Mouse (Mus musculus) CD4-positive, CD25-positive, alpha-beta regulatory T cell, adult 2 months (primary cell): Measurements from ENCODE around the gene Neurl2.
"Not testable (repeated sequence)": the region's sequence is repeated elsewhere in the genome, so short reads cannot be mapped to it uniquely, and the experiment has no call there.

Experiments used
- DNase-seq: peaks from one replicate; pipeline ENCODE4 v3.0.0-alpha.2; 2012; ENCODE audit warnings: low read depth, low spot score

Neurl2 gene

DNA sequence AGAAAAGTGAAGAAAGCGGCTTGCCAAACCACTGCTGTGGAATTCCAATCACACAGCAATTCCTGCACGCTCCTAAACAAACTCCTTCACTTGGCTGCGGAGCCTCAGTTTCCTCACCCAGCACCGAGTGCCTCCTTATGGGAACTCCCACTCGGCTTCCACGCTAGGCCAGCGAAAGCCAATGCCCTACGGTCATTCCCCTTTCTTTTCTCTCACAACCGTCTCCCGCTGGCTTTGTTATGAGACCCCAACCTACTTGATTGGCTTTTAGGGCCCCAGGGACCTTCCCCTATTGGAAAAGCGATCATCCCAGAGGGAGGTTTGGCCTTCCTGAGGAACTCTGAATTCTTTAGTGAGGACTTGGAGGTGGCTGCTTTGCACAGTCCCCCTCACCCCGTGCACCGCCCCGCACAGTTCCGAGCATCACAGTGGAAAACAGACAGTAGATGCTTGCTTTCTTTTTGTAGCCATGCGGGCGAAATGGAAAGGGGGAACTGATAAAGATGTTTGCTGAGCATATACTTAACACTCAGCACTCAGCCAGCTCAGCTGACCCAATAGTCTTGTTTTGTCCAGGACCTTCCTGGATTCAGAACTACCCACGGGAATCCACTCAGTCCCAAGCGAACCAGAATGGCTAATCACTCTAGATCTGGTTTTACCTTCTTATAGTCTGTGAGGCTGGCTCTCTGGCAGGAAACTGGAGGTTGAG, 24.7 kb upstream of the Neurl2 start:
- no peak for DNase-seq

DNA sequence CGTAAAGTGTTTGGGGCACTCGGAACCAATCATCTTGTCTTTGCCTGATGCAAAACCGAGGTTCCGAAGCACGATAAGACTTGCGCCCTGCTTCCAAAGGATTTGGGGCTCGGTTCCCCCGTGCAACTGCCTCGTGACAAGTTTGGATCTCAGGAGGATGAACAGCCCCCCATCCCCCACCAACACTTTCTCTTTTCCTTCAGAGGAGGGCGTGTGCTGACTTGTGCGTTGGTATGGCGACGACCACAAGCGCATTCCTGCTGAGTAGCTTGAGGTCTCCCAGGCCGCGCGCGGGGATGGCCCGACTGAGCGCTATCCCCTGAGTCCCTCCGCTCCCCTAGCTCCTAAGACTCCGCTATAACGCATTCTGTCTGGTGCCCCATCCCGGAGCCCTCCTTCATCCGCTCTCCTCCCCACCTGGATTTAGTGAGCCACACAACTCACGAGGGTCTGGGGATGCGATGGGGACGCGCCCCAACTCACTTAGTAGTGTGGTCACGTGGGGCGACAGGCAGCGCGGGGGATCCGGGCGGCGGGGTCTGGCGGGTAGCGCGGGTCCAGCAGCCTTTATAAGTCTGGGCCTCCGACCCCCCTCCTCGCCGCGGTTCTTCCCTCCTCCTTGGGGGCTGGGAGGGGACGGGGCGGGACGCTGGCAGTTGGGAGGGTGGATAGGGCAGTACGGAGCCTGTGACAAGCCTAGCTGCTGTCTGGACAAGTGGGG, 24.0 kb upstream of the Neurl2 start, which contains the start of gene Pltp:
Pltp (minus strand) TSS at position 611 of the 721 bp plus-strand sequence.
- peak; percentile 65 for DNase-seq

DNA sequence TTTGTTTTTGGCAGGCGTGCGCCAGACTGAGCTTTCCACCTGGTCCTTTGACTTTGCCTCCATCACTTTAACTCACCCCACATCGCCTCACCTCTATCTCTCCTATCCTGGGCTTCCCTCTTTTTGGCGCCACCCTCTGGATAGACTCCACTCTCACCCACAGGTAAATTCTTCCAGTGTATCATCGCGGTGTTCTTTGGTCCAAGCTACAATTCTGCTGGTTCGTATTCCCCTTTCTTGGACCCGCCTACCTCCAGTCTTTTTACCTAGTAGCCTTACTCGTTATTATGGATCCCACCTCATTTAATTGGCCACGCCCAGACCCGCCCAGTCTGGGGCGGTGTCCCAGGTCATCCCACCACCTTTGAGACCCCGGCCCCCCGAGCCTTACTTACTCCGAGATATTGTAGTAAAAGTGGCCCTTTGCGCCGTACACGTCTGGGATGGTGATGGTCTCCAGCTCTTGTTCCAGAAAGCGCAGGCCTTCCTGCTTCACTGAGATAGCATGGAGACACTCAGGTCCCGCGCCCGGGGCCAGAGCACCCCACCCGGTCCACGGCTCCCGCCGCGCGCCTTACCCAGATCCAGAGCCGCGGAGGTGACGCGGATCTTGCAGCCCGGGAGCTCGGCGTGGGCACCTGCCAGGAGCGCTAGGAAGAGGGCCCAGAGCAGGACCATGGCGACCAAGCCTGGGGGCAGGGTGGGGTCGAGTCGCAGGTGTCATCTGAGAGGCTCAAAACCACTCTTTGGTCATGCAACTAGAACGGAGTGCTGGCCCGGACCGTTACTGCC, 23.2 kb upstream of the Neurl2 start:
- DNase-seq: no peak

DNA sequence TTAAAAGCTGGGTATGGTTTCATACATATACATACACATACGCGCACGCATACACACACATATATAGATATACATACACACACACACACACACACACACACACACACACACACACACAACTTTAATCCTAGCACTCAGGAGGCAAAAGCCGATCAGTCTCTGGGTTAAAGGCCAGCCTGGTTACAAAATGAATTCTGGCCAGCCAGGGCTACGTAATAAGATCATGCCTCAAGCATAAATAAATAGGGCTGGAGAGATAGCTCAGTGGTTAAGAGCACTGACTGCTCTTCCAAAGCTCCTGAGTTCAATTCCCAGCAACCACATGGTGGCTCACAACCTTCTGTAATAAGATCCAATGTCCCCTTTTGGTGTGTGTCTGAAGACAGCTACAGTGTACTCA, 22.3 kb upstream of the Neurl2 start:
- not testable (repeated sequence) for DNase-seq

DNA sequence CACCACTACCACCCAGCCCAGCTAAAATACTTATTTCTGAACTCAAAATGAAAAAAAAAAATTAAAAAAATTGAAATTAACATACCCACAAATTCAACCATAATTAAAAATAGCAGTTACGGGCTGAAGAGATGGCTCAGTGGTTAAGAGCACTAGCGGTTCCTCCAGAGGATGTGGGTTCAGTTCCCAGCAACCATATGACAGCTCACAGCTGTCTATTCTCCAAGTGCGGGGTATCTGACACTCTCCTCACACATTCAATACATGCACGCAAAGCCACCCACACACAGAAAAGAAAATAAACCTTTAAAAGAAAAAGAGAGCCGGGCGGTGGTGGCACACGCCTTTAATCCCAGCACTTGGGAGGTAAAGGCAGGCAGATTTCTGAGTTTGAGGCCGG, 16.8 kb upstream of the Neurl2 start:
- DNase-seq: peak; percentile 67

DNA sequence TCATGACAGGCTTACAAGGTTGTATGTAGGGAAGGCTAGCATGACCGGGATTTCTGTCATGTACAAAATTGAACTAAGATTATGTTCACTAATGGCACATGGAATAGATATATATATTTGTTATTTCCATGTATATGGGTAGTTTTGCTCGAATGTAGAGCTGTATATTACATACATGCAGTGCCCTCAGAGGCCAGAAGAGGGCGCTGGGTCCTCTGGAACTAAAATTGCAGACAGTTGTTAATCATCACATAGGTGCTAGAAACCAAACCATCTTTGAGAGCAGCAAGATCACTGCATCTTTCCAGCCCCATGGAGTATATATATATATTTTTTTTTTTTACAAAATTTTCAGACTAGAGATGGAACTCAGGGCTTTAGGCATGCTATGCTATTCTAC, 12.5 kb upstream of the Neurl2 start:
- DNase-seq: peak; percentile 52

DNA sequence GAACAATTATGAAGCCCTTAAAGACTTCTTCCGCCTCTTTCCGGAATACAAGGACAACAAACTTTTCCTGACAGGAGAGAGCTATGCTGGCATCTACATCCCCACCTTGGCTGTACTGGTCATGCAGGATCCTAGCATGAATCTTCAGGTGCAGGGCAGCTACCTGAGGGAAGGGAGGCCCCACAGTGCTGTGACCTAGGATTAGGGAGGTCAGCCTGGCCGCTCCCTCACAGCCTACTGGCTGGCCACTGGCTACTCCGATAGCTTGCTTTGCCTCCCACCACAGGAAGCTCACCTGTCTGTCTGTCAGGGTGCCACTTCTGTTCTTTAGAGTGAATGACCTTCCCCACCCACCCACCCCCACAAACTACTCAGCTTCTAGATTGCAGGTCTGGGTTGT, 1.9 kb upstream of the Neurl2 start:
- DNase-seq: no peak

DNA sequence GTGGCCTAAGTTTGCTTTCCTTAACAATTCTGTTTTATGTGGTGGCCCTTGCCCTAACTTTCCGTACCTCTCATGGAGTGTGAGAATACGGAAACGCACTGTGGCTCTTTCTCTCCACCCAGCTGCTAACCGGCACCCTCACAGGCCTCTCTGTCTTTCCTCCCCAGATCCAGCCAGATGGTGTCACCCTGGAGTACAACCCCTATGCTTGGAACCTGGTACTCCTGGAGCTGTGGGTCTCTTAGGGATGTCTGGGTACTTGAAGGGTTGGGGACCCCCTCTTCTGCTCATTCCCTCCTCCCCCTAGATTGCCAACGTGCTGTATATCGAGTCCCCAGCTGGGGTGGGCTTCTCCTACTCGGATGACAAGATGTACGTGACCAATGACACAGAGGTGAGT, 1.3 kb upstream of the Neurl2 start:
- peak; percentile 46 for DNase-seq

DNA sequence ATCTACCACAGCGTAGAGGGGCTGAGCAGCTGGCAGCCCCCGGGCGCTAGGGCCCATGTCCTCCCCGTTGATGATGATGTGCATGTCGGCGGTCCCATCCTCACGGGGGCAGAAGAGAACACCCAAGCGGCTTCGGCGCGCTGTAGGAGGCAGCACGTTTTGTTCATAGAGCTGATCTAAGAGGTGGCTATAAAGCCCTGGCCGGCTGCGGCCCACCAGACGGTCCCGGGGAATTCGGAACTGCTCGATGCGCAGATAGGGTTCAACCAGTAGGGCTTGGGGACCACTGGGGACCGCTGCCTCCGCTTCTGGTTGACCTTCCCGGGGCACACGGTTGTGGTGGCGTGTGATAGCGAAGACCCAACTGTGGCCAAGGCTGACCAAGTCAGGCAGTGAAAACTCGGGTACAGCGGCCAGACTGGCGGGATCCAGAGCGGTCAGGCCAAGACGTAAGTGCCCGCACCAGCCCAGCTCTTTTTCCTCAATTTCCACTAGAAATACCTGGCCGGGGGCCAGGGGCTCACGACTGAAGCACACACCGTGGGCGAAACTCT, 431 bp downstream of the Neurl2 start, which contains the start of gene Ctsa:
Ctsa (plus strand) TSS at position 126 of the 554 bp plus-strand sequence.
- DNase-seq: peak; percentile 88

DNA sequence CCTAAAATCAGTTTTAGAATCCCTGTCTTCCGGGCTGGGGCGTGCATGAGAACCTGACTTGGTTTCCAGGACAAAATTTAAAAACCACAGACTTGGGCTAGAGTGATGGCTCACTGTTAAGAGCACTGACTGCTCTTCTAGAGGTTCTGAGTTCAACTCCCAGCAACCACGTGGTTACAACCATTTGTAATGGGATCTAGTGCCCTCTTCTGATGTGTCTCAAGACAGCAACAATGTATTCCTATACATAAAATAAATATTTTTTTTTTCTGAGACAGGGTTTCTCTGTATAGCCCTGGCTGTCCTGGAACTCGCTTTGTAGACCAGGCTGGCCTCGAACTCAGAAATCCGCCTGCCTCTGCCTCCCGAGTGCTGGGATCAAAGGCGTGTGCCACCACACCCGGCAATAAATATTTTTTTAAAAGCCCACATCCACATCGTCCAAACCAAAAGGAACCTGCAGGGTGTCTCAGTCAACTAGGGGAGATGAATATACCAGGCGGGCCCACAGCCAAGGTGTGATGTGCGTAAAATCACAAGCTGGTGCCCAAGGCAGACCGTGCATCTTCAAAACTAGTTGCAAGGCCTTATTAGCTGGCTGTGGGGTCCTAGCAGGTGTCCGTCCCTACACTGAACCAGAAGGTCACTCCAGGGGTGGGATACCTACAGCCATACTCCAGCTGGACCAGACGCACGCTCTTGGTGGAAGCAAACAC, 1.1 kb downstream of the Neurl2 start:
- no peak for DNase-seq

DNA sequence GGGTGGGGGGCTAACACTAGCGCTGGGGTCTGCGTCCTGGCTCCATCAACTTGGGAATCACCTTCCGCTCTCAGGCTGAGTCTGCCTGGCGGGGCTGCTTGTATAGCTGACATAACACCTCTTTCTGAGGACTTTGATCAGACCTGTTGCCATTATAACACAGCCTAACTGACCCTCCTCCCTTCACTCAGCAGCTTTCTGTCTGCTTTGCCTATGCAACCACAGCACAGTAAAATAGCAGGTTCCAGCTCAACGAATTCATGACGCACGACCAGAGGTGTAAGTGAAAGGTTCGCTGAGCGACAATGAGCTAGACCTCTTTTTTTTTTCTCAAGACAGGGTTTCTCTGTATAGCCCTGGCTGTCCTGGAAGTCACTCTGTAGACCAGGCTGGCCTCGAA, 2.2 kb downstream of the Neurl2 start:
- no peak for DNase-seq

DNA sequence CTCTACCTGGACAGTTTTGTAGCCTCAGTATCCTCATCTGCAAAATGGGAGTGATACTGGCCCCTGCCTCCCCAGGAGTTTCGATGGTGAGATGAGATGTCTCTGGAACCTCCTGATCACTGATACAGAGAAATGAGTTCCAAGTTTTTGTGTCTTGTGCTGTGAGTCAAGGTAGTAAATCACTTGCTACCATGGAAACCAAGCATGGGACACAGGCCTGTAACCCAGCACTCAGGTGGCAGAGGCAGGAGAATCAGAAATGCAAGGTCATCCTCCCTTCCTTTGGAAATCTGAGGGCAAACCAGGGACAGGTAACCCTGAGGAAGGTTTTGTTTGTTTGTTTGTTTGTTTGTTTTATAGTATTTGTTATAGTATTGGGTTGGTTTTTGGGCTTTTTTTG, 4.2 kb downstream of the Neurl2 start:
- DNase-seq: no peak

DNA sequence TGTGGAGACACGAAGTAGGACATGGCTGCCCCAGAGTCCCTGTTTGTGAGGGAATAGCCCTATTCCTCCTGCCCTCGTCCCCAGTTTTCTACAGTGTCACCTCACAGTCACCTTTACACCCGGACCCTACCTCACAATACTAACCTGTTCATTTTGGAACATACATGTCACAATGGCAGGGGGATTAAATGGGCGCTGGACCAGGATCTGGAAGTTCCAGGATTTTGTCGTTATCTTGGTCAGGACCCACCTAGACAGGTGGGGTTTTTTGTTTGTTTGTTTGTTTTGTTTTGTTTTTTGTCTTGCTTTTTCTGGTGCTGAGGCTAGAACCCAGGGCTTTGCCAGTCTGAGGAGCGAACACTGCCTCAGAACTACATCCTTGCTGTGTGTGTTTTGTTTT, 4.8 kb downstream of the Neurl2 start, which contains the start of gene Spata25:
Spata25 (minus strand) TSS at position 101 of the 400 bp plus-strand sequence.
- no peak for DNase-seq

DNA sequence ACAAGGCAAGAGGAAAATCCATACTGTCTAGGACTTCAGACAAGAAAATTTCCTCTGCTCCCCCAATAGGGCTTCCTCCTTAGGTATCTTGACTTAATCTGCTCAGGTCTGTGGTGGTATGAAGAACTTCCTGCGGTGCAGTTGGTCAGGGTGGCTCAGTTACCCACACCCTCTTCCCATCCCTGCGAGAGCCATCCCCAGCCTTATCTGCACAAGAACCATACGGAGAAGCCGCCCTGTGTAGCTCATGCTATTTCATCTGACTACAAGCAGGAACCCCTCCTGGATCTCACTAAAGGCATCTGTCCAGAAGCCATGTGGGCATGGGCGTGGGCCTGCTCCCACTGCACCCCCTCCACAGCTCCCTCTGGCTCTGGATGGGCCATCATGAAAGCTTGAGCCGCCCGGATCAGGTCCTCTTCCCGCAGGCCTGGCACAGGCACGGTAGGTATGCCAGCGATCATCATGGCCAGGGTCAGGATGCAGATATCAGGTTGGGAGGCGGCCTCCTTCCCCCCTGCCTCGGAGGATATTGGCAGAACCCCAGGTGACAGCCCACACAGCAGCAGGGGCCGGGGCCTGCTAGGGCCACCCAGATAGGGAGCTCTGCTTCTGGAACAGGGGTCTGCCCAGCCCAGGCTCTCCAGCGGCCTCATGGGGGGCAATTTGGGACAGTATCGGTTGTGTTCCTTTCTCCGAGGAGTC, 6.0 kb downstream of the Neurl2 start:
- DNase-seq: no peak

DNA sequence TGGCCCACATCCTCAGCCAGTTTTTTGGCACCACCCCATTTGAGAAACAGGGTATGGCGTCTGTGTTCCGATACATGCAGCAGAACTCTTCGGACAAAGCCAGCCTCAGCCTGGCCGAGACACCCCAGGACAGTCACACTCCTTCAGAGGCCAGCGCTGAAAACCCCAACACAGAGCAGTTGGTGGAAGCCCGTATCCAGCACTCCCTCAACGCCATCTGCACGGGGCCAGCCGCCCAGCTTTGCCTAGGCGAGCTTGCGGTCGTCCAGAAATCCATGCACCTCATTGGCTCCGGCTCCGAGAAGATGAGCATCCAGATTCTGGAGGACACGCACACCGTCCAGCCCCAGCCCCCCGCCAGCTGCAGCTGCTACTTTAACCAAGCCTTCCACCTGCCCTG, 7.7 kb downstream of the Neurl2 start:
- DNase-seq: no peak

DNA sequence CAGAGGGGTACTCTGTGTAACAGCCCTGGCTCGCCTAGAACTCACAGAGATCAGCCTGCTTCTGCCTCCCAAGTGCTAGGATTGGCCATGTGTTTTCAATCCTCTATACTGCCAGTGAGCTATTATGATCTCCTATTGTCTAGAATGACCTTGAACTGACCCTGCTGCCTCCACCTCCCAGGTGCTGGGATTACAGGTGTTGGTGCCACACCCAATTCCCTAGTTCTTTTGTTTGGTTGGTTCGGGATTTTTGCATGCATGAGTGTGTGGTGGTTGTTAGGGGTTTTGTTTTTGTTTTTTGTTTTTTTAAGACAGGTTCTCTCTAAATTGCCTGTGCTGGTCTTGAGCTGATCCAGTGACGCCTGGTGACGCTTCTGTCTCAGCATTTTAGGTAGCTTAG, 9.3 kb downstream of the Neurl2 start:
- DNase-seq: no peak

DNA sequence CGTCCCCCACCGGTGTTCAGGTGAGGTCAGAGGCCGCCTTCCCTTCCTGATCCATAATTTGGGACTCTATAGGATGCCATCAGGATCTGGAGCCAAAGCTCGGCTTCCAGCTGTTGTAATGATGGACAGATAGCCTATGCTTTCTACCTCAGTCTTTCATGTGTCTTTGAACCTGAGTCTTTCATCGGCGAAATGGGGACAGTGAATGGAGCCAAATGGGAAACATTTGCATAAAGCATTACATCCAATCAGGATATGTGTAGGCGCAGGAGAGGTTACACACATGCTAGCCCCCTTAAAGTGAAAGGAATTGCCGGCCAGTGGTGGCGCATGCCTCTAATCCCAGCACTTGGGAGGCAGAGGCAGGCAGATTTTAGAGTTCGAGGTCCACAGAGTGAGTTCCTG, 10.1 kb downstream of the Neurl2 start:
- DNase-seq: no peak

DNA sequence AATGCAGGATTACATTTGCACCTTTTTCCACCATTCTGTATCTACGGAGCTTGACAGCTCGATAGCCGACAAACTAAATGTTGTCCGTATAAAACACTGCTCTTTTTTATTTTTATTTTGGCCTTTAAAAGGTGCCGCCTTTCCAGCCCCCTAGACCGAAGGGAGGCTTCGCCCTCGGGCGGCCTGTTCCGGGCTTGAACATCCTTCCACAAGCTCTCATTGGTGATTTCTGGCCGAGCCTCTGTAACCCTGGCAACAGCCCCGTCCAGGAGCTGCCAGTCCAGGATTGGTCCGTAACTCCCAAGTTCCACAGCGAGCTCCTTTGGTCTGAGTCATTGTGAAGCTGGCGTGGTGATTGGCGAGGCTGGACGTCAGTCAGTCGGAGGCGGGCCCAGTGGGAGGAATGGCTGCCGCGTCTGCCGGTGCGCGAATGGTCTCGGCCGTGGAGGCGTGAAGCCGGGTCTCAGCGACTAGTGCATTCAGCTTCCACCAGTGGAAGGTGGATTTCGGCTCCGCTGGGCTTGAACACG, 10.6 kb downstream of the Neurl2 start, which contains the start of gene Zswim1:
Zswim1 (plus strand) TSS at position 51 of the 530 bp plus-strand sequence.
- DNase-seq: peak; percentile 99

DNA sequence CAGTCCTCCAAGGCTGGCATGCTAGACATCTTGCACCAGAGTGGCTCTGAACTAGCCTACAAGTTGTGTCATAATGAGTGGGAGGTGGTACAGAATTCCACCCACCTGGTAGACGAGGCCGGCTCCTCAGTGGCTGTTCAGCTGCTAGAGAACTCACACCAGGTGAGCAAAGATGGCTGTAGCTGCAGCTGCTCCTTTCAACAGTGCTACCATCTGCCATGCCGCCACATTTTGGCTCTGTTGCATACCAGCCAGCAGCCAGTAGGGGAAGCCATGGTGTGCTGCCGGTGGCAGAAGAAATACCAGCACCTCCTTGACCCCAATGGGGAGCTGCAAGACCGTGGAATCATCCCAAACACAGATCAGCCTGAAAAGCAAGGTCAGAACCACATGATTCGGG, 12.2 kb downstream of the Neurl2 start:
- DNase-seq: no peak

DNA sequence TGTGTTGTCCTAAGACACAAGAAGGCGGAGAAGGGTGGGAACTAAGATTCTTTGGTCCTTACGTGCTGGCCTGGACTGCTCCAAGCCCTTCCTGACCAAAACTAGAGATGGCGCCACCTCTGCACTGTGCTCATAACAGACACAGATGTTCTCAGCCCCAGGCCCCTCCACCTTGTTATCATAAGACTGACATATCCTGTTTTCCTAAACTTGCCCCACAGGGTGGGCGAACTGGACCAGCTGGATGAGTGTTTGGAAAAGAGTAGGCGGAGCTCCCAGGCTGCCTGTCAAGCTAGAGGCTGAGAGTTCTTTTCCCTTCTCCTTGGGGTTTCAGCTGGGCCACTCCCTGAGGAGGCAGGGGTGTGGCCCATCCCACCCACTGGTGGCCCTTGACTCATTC, 15.6 kb downstream of the Neurl2 start:
- no peak for DNase-seq
